Mouse (Mus musculus) cerebral cortex, adult 2 months (tissue): ENCODE measurements around the gene Ofcc1.

ENCODE experiments used
- WGBS: fragments of 180-500 bp; shearing (Covaris S2); methylation state at CpG from one replicate; pipeline ENCODE4 v1.1.7; 2018; 5-methylcytosine and 5-hydroxymethylcytosine counted together

The Ofcc1 gene

DNA sequence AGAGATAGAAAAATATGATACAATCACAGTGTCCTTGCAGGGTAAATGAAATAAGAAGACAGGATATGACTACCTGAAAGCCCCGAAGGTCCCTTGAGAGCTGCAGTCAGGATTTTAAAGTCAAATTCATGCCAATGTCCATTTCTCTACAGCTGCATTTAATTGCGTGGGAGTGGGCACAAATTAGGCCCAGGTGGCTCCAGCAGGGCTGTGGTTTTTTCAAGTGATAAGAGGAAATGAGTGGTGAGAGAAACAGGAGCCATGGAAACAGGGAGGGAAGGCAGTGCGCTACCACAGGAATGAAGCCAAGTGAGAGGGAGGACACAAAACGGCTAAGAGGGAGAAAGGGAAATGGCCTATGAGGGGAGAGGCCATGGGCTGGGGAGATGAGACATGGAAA is 363.3 kb downstream of the Ofcc1 start:
- WGBS: 67% methylated on average over 4 of the region's 4 CpGs

DNA sequence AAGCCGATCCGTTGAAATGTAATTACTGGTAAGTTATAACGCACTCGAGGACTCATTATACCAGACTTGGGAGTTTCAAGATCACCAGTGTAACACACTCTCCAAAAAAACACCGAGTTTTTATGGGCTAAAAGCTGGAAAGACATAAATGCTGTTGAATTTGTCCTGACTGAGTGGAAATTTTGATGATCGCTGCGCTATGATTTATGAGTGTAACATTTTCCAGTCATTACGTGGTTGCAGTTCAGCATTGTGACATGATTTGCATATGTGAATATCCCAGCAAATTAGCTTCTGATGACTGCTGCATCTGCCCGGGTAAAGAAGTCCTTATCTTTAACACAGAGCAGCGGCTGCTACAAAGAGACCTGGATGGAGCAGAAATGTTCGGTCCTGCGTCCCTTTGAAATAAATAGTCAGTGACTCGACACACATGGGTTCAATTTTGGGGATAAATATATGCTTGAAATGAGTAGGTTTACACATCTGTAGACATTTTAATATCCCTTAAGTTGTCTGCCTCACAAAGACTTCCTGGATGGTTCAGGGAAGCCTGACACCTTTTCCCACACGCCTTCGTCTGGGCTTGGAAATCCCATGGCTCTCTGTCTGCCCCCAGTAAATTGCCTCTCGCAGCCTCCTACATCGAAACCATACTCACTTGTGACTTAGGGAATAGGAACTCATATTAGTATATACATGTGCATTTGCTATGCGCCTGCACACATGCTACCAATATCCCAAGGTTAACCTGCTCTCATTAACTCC is 381.8 kb downstream of the Ofcc1 start:
- WGBS: 82% methylated on average over 18 of the region's 18 CpGs

DNA sequence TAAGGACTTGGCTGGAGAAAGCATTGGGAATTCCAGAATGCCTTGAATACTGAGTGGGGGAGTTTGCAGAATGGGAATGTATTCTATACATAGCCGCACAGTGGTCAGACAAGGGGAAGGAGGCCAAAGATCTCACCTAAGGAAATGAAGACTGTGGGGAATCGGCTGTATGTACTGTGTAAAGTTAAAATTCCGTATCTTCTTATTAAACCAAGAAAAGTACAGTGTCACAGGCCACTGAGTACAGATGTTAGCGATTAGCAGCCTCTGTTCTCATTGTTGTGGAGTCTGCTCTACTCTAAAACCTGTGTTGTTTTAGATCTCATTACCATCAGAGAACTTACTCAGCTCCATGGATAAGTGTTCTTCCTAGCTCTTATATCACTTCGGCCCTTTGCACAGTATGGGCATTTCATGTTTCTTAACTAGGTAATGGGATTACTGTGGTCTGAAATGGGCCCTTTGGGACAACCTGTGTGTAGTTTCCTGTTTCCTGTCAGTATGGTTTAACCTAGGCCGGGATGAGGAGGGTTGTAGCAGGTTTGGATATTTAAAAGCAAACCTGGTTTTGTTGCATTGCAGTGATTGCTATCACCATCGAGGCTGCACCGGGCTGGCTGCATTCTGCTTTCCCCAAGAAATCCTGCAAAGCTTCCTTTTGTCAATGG is 392.8 kb downstream of the Ofcc1 start:
- 85% methylated on average over 8 of the region's 8 CpGs for WGBS

DNA sequence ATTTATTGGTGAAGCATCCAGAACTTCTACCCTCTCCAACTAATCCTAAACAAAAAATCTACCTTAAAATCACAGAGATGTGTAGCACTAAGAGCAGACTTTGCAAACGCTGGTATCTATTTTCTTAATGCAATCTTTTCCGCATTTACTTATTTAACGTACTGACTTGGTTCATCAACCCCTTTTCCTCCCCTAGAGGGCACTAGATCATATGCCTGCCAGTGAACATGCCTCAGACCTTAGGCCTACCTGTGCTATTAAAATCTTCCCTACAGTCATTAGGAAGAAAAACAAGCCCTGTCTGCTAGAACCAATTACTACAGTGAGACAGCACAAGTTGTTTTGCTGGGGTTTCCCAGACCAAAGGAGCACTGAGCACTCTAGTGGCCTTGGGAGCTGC is 404.0 kb downstream of the Ofcc1 start:
- 80% methylated on average over 3 of the region's 3 CpGs for WGBS

DNA sequence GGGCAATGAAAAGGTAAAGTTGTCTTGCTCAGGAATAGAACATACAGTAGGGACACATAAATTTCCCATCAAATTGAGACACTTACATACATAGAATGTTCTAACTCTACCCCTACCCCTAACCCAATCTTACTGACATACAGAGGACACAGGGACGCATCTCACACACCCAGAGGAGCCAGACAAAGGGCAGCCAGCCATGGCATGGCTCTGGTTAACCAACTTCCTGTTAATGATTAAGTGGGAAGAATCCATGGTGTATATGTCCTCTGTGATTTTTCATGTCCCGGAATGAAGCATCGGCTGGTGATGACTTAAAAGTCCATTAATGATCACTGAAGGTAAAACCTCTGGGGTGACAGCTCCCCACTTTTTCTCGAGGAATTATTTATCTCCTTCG is 405.2 kb downstream of the Ofcc1 start:
- 77% methylated on average over 5 of the region's 5 CpGs for WGBS
